Mouse (Mus musculus) midbrain, embryonic 11.5 days (tissue): ENCODE data around the gene Gm20458. TPM values are rescaled to one million over a fixed set of nuclear protein-coding genes. Genes with fewer than 3 reads are reported as not detected.

Experiments used
- ATAC-seq: fragments of 200-750 bp; cut with Nextera tagmentation; 2 replicates; pipeline ENCODE4 v1.8.0; 2017; ENCODE audit warnings: moderate TSS enrichment, moderate library complexity; ENCODE audit not compliant: low FRiP score
- DNase-seq: peaks from one replicate; pipeline ENCODE4 v3.0.0; 2015; ENCODE audit warnings: low spot score; ENCODE audit errors: missing footprints
- H3K27ac ChIP-seq: fragments of 300-500 bp; sonication (generic); 2 replicates; pipeline ENCODE4 v1.5.1; 2014; ENCODE audit warnings: low read depth, low read length
- H3K27me3 ChIP-seq: fragments of 300-500 bp; sonication (generic); 2 replicates; pipeline ENCODE4 v1.6.1; 2014; ENCODE audit warnings: mild to moderate bottlenecking, low read length, moderate library complexity, mixed read lengths; ENCODE audit not compliant: control insufficient read depth, insufficient read depth
- H3K36me3 ChIP-seq: fragments of 300-500 bp; sonication (generic); 2 replicates; pipeline ENCODE4 v1.6.1; 2014; ENCODE audit warnings: mild to moderate bottlenecking, low read length, moderate library complexity, mixed read lengths; ENCODE audit not compliant: control insufficient read depth, insufficient read depth
- H3K4me1 ChIP-seq: fragments of 300-500 bp; sonication (generic); 2 replicates; pipeline ENCODE4 v1.6.1; 2014; ENCODE audit warnings: low read length; ENCODE audit not compliant: control insufficient read depth, insufficient read depth
- H3K4me2 ChIP-seq: fragments of 300-500 bp; sonication (generic); 2 replicates; pipeline ENCODE4 v1.6.1; 2014; ENCODE audit warnings: mild to moderate bottlenecking, moderate library complexity
- H3K4me3 ChIP-seq: fragments of 300-500 bp; sonication (generic); 2 replicates; pipeline ENCODE4 v1.5.1; 2014; ENCODE audit warnings: low read depth, low read length
- H3K9ac ChIP-seq: fragments of 300-500 bp; sonication (generic); 2 replicates; pipeline ENCODE4 v1.6.1; 2014; ENCODE audit warnings: low read length
- H3K9me3 ChIP-seq: fragments of 300-500 bp; sonication (generic); 2 replicates; pipeline ENCODE4 v1.6.1; 2016; ENCODE audit warnings: low read length; ENCODE audit not compliant: control insufficient read depth
- WGBS: fragments of 180-500 bp; shearing (Covaris S2); extraction: QIAGEN DNeasy Blood & Tissue Kit; methylation state at CpG from one replicate; pipeline ENCODE4 v1.1.7; 2014; 5-methylcytosine and 5-hydroxymethylcytosine counted together
- polyA plus RNA-seq: library from polyadenylated mRNA; unstranded; fragments of >200 nt; fragmentation: Nextera tagmentation; extraction: Ambion mirVana; gene quantifications from 2 replicates; pipeline ENCODE4 v1.2.1, GENCODE M21; 2014

Gene Gm20458
- polyA plus RNA-seq, 1 experiment from 2014 or later = 5.0 TPM

- Histone ChIP-seq H3K9ac (no peak overlapping the region), H3K4me3 (no peak overlapping the region), H3K4me1 (peaks cover 15% of the 10 kb centered on the region), H3K36me3 (no peaks in the 10 kb centered on the region), H3K4me2 (no peak overlapping the region), H3K9me3 (no peaks in the 10 kb centered on the region), H3K27me3 (peaks cover 9% of the 10 kb centered on the region), H3K27ac (no peak overlapping the region)
- ATAC-seq = no peak
- 68% methylated on average over 3 of the region's 3 CpGs for WGBS
- DNase-seq = no peak
Measured at GRCm38 (mm10) chr2:164439001-164439421, 21.8 kb upstream of the Gm20458 start.

GRCm38 (mm10) chr2:164440314-164440713, 20.5 kb upstream of the Gm20458 start:
- Histone ChIP-seq H3K9me3 (no peaks in the 10 kb centered on the region), H3K4me1 (peaks cover 15% of the 10 kb centered on the region), H3K4me3 (no peak overlapping the region), H3K27ac (no peak overlapping the region), H3K4me2 (no peak overlapping the region), H3K27me3 (peaks cover 9% of the 10 kb centered on the region), H3K36me3 (no peaks in the 10 kb centered on the region), H3K9ac (no peak overlapping the region)
- WGBS = 84% methylated on average over 5 of the region's 5 CpGs
- DNase-seq = no peak
- ATAC-seq = no peak

GRCm38 (mm10) chr2:164441155-164441554, 19.6 kb upstream of the Gm20458 start:
- Histone ChIP-seq H3K27ac (no peak overlapping the region), H3K9me3 (no peaks in the 10 kb centered on the region), H3K4me1 (peaks cover 15% of the 10 kb centered on the region), H3K27me3 (peaks cover 9% of the 10 kb centered on the region), H3K4me2 (no peak overlapping the region; the same call in 1 of the 2 replicates), H3K9ac (peak overlapping the region; percentile 20; the same call in 1 of the 2 replicates), H3K36me3 (no peaks in the 10 kb centered on the region), H3K4me3 (no peak overlapping the region)
- DNase-seq = no peak
- 42% methylated on average over 8 of the region's 8 CpGs for WGBS
- no peak for ATAC-seq

GRCm38 (mm10) chr2:164441731-164442130, 19.0 kb upstream of the Gm20458 start:
- 30% methylated on average over 7 of the region's 7 CpGs for WGBS
- DNase-seq = no peak

GRCm38 (mm10) chr2:164442315-164443050, 18.3 kb upstream of the Gm20458 start:
- Histone ChIP-seq H3K4me3 (peak overlapping the region; percentile 50), H3K27ac (no peak overlapping the region), H3K9me3 (no peaks in the 10 kb centered on the region), H3K36me3 (no peaks in the 10 kb centered on the region), H3K4me1 (peaks cover 15% of the 10 kb centered on the region), H3K27me3 (peaks cover 9% of the 10 kb centered on the region), H3K4me2 (peak overlapping the region; percentile 87), H3K9ac (peak overlapping the region; percentile 77)
- peak; percentile 70 for ATAC-seq
- DNase-seq = peak; percentile 91
- 2% methylated on average over 29 of the region's 29 CpGs for whole genome bisulfite sequencing

More at GRCm38 (mm10) chr2:164441731-164442130, 19.0 kb upstream of the Gm20458 start:
- Histone ChIP-seq H3K4me2 (peak overlapping the region; percentile 87), H3K9ac (no peak overlapping the region; the same call in 1 of the 2 replicates), H3K4me1 (peaks cover 15% of the 10 kb centered on the region), H3K27ac (no peak overlapping the region), H3K9me3 (no peaks in the 10 kb centered on the region), H3K36me3 (no peaks in the 10 kb centered on the region), H3K4me3 (no peak overlapping the region), H3K27me3 (peaks cover 9% of the 10 kb centered on the region)
- no peak for ATAC-seq

- Histone ChIP-seq H3K27me3 (peaks cover 9% of the 10 kb centered on the region), H3K9ac (peak overlapping the region; percentile 77), H3K27ac (no peak overlapping the region), H3K4me3 (peak overlapping the region; percentile 50), H3K4me2 (peak overlapping the region; percentile 87), H3K9me3 (no peaks in the 10 kb centered on the region), H3K36me3 (no peaks in the 10 kb centered on the region), H3K4me1 (peaks cover 15% of the 10 kb centered on the region)
- peak; percentile 95 for ATAC-seq
- WGBS = 1% methylated on average over 25 of the region's 26 CpGs
- DNase-seq = peak; percentile 98
Measured at GRCm38 (mm10) chr2:164443051-164443437, 17.7 kb upstream of the Gm20458 start.

- Histone ChIP-seq H3K4me1 (peaks cover 15% of the 10 kb centered on the region), H3K4me3 (peak within 1 kb of the TSS; percentile 50), H3K9me3 (no peaks in the 10 kb centered on the region), H3K36me3 (no peaks in the 10 kb centered on the region), H3K27me3 (peaks cover 9% of the 10 kb centered on the region), H3K4me2 (peak within 1 kb of the TSS; percentile 87), H3K27ac (no peak within 1 kb of the TSS), H3K9ac (peak within 1 kb of the TSS; percentile 77)
- peak; percentile 89 for DNase-seq
- ATAC-seq = peak; percentile 6; the same call in 1 of the 2 replicates
- 6% methylated on average over 18 of the region's 18 CpGs for WGBS
Measured at GRCm38 (mm10) chr2:164443460-164444000, 17.2 kb upstream of the Gm20458 start, which contains the start of gene Sdc4. TSS of gene Sdc4 (minus strand) at chr2:164443887.

GRCm38 (mm10) chr2:164444701-164445100, 16.1 kb upstream of the Gm20458 start:
- ATAC-seq = no peak
- peaks cover 15% of the 10 kb centered on the region for H3K4me1 ChIP-seq
- H3K9ac ChIP-seq = no peak overlapping the region
- 84% methylated on average over 2 of the region's 2 CpGs for WGBS
- H3K4me2 ChIP-seq = no peak overlapping the region
- H3K27ac ChIP-seq = no peak overlapping the region
- no peaks in the 10 kb centered on the region for H3K9me3 ChIP-seq
- H3K27me3 ChIP-seq = peaks cover 9% of the 10 kb centered on the region
- no peak overlapping the region for H3K4me3 ChIP-seq
- no peak for DNase-seq
- no peaks in the 10 kb centered on the region for H3K36me3 ChIP-seq

GRCm38 (mm10) chr2:164445399-164446085, 15.2 kb upstream of the Gm20458 start:
- peaks cover 9% of the 10 kb centered on the region for H3K27me3 ChIP-seq
- no peak overlapping the region for H3K27ac ChIP-seq
- no peak overlapping the region for H3K4me2 ChIP-seq
- H3K4me3 ChIP-seq = no peak overlapping the region
- ATAC-seq = no peak
- no peak for DNase-seq
- H3K36me3 ChIP-seq = no peaks in the 10 kb centered on the region
- 79% methylated on average over 3 of the region's 3 CpGs for WGBS
- no peaks in the 10 kb centered on the region for H3K9me3 ChIP-seq
- H3K4me1 ChIP-seq = peaks cover 15% of the 10 kb centered on the region
- no peak overlapping the region for H3K9ac ChIP-seq
